Mouse (Mus musculus) bone marrow macrophage, adult 2 months (primary cell): ENCODE measurements around the gene Pidd1.

Source experiments
- CTCF ChIP-seq: IDR thresholded peaks from 2 replicates; pipeline ENCODE4 v1.5.1; 2012; ENCODE audit warnings: low read depth, mild to moderate bottlenecking, low read length, moderate library complexity
- POLR2A ChIP-seq: IDR thresholded peaks from 2 replicates; pipeline ENCODE4 v1.6.1; 2012; ENCODE audit warnings: mild to moderate bottlenecking, low read depth, low read length, borderline replicate concordance

DNA sequence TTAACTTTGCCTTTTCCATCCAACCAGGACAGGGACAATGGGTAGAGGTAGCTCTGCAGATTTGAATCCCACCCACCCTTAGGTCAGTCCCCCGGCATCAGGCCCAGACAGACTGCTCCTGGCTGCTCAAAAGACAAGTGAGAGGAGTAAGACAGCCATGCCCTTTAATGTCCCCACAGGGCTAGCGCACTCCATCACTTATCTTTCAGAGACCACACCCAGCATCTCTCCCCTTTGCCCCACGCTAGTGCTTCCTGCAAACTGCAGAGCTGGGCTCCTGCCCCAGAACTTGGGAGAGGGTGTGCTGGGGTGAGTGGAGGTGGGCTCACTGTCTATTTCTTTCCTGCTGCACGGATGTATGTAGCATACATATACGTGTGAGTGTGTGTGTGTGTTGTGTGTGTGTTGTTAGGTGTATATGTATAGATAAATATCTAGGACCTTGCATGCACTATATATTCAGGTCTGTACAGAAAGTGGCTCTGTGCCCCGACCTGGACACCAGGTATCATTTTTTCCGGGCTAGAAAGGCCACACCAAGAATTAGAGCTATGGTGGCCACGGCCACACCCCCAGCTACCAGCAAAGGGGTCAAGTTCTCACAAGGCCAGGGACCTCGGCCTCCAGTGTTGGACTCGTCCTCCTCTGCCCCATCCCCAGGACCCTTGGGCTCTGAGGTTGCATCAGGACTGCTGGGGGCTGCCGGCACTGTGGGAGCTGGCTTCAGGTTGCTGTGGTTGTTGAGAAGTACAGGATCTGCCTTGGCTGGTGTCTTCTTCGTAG is 16.7 kb downstream of the Pidd1 start:
- TF ChIP-seq POLR2A (no peak), CTCF (no peak)
